Mouse (Mus musculus) monocyte, adult 5-6 weeks (primary cell): ENCODE measurements around the gene Gpld1. TPM values are rescaled to one million over a fixed set of nuclear protein-coding genes. Genes with fewer than 3 reads are reported as not detected.
"Not testable (repeated sequence)": the region's sequence is repeated elsewhere in the genome, so short reads cannot be mapped to it uniquely, and the experiment has no call there.

ENCODE experiments used
- ATAC-seq: fragments of 153-309, 156-312 bp; replicated peaks from 2 replicates; pipeline ENCODE4 v1.8.0; 2017; ENCODE audit warnings: mild to moderate bottlenecking; ENCODE audit not compliant: low TSS enrichment, insufficient number of reproducible peaks, severe bottlenecking, poor library complexity, low FRiP score
- total RNA-seq: library from RNA; stranded (forward); fragments of 200-1000, 200-491, 200-594 nt; gene quantifications from 3 replicates; pipeline ENCODE4 v1.2.3, GENCODE M21; 2017

Gene Gpld1
- total RNA-seq, 1 experiment from 2014 or later = 1.8 TPM

DNA sequence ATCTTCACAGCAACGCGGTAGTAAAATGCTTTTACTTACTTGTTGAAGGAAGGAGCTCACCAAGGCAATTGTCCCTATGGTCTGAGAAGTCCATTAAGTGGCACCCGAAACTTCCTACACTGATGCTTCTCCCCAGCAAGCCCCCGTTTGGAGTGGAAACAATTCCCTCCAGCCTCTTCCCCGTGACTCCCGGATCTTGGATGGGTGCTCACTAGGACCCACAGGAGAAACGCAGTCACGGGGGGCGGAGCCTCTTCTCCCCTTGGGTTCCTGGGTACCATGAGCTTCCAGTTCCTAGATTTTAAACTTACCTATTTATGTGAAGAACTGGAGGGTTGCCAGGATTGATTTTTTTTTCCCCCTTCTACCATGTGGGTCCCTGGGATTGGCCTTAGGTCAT, 3.5 kb upstream of the Gpld1 start:
- ATAC-seq = no peak

DNA sequence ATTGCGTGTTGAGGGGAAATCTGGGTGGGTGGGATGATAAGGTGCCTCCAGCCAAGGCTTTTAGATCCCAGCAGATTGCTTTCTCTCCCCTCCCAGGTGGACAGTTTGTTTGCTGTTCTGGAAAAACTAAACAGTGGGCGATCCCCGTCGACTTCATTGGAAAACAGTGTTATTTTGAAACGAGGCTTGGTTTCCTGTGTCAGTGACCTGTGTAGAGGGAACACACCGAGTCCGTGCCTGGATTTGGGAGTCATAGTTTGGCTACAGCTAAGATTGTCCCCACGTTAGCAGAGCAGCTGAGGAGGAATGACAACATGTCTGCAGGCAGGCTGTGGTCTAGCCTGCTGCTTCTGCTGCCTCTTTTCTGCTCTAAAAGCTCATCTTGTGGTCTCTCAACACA, 351 bp downstream of the Gpld1 start:
- no peak for ATAC-seq

DNA sequence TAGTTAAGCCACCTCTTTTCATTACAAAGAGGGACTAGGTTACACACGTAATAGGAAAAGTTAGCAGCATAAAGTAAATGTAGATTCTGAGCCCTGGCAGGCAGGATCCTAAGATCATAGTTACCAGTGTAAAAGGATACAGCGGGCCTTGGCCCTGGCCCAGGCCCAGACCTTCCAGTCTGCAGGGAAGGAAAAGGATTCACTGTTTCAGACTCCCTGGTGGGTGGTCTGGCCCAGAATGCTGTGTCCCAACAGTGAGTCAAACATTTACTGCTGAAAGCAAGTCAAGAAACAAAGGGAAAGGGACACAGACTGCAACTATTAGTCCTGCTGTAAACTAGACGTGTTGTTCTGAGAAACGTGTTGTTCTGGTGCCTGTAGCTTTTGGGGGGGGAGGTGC, 2.6 kb downstream of the Gpld1 start:
- ATAC-seq = no peak

DNA sequence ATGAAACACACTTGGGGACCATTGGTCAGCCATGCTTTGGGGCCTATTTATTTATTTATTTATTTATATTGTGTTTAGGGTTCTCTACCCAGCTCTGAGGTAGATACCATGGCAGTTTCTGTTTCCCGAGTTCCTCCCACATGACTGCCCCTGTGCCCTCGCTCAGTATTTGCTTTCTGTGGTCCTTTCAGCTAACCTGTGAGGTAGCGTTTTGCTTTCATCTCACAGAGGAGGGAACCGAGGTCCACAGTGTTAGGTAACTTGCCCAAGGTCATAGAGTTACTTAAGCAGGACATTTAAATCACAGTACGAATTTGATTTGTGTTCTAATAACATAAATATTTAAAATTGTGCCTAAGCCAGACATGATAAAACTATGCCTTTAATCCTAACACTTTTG, 4.2 kb downstream of the Gpld1 start:
- no peak for ATAC-seq

DNA sequence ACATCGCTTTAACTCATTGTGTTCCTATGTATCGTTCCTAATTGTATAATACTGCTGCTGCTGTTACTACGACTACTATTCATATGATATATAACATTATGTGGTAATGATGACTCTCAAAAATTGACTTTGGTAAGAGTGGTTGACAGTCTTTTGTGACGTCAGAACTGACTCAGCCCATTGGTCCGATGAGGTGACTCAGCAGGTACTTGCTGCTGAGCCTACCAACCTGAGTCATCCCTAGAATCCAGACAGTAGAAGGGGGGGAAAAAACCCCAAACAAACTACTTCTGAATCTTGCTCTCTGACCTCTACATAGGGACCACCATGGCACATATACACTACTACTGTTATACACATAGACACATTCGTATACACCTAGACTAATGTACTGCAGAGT, 5.9 kb downstream of the Gpld1 start:
- no peak for ATAC-seq

DNA sequence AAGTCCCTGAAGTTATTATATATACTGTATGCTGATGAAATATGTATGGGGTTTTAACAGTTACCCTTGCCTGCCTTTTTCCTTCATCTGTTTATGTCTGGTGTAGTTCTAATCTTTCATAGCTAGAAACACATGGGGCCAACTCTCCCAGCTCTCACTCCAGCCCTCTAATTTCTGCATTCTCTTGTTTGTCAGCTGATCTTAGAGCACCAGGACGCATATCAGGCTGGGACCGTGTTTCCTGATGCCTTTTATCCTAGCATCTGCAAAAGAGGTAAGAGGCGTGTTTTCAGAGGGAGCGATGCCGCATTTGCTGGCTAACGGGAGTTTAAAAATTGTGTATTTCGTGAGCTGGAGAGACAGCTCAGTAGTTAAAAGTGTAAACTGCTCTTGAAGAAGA, 9.7 kb downstream of the Gpld1 start:
- no peak for ATAC-seq

DNA sequence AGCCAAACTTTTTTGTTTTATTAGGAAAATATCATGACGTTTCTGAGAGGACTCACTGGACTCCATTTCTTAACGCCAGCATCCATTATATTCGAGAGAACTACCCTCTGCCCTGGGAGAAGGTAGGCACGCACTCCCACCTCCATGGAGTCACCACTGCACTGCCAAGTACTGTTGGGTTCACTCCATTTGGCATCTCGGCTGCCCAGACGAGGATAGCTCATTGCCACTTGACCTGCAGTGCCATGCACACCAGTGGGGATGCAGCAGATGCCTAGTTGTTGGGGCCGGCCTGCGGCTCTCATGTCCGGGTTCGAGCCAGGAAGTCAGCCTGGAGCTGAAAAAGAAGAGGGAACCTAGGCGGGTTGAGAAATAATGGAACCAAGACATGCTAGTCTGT, 12.1 kb downstream of the Gpld1 start:
- ATAC-seq = no peak

DNA sequence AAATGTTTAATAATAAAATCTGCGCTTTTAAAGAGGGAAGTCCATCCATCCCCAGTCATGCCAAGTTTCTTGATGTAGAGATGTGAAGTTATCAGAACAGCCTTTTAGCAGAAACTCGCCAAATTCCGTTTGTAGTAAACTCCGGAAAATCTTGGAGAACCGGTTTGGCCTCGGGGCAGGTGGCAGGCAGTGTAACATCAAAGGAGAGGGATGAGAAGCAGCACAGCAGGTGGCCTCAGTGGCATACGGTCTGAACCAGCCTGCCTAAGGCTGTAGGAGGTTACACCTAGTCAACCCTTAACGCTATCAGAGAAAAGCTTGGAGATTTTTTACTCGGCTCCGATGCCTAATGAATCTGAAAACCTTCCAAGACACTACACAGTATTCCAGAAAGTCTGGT, 12.5 kb downstream of the Gpld1 start:
- no peak for ATAC-seq

DNA sequence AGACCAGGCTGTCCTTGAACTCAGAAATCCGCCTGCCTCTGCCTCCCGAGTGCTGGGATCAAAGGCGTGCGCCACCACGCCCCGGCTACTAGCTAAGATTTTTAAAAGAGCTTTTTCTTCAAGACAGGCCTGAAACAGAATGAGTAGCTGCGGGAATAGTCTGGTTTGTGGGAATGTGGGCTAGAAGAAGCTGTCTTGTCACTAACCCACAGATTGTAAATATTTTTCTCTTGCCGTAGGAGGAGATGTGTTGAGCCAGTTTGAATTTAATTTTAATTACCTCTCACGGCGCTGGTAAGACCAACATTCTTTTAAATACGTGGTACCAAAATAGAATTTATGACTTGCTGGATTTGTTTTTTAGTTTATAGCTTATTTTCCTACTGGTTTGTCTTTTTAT, 15.7 kb downstream of the Gpld1 start:
- ATAC-seq = no peak

DNA sequence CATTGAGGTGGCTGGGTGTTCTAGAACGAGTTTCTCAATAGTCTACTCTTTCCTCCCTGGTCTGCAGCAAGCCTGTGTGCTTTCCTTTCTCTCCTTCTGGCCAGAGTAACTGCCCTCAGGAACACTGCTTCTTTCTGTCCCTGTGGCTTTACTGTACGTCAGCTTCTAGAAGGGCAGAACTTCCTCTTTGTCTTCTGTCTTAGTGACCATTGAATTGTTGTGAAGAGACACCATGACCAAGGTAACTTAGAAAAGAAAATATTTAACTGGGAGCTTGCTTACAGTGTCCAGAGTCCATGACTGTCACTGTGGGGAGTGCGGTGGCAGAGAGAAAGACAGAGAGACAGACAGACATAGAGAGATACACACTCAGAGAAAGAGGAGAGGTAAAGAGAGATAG, 17.1 kb downstream of the Gpld1 start:
- no peak for ATAC-seq

DNA sequence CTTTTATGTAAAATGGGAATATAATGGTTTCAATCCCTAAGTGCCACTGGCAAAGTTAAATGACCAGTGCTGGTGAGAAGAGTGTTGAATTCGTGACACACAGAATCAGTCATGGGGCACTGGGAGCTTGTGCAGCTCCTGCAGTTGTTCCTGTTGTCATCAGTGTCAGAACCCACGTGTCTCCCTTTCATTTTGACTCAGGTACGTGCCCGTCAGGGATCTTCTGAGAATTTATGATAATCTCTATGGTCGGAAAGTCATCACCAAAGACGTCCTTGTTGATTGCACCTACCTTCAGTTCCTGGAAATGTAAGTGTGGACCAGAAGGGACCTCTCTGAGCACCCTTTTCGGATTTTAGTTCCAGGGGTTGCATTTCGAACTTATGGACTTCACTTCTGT, 19.2 kb downstream of the Gpld1 start:
- ATAC-seq = no peak

DNA sequence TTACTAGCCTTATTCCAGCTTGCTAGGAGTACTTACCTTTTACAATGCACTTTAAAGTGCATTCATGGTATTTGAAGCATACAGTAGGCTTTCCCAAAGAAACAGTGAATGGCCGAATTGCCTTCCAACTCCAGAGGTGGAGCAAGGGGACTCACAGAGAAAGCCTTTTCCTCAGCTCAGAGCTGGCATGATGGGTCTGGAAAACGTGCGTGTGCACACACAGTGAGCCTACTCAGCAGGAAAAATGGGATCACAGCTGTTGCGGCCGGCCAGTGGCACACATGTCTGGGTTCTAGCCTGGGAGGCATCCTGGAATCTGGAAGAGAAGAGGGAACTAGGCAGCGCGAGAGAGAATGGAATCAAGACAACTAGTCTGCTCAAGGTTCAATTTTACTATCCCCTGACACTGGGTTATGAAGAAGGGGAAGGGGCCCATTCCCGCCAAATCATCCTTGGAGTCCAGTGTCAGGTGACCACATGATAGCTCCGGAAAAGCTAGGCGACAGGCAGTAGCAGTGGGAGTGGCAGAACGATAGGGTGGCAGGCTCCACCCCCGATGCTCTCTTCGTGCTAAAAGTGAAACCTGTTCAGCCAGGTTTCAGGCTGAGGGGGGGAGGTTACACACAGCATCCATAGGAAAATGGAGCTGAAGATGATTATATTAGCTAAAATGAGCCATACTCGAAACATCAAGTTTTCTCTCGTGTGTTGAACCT, 22.3 kb downstream of the Gpld1 start:
- no peak for ATAC-seq

DNA sequence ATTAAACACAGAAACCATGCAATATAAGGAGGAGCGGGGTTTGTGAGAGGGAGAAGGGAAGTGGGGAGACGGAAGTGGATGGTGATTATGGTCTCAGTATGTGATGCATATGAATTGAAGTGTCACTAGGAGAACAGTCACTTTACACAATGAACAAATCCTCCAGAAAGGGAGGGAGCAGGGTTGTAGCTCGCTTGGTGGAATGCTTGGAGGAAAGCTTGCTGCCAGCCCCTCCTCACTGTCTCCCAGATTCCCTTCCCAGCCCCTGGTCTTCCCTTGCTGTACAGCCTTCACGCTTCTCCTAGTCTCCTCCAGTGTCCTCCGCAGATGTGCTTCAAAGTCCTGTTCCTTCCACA, 22.9 kb downstream of the Gpld1 start:
- ATAC-seq = 0 out of 2 replicates have a peak, but pooled peaks have one; percentile 36

DNA sequence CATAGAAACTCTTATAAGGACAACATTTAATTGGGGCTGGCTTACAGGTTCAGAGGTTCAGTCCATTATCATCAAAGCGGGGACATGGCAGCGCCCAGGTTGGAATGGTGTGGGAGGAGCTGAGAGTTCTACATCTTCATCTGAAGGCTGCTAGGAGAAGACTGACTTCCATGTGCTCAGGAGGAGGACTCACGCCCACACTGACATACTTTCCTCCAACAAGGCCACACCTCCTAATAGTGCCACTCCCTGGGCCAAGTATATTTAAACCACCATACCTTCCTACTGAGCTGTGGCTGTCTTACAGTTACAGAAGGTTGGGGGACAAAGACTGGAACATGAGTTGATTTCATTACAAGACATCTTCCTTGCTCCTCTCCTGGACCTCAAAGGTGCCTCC, 28.8 kb downstream of the Gpld1 start:
- not testable (repeated sequence) for ATAC-seq

DNA sequence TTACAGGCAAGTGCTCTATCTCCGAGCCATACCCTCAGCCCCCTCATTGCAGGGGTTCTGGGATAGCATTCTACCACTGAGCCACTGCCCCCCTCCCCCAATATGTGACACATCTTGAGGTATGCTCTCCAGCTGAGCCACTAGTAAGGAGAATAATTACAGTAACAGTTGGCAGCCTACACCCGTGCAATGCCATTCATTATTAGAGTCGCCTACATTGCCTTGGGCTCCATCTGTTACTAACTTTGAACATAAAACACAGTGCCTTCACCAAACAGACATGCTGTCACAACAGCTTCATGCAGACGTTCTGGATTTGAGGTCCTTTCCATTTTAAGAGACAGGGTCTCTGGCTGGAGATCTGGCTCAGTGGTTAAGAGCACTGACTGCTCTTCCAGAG, 33.4 kb downstream of the Gpld1 start:
- no peak for ATAC-seq

DNA sequence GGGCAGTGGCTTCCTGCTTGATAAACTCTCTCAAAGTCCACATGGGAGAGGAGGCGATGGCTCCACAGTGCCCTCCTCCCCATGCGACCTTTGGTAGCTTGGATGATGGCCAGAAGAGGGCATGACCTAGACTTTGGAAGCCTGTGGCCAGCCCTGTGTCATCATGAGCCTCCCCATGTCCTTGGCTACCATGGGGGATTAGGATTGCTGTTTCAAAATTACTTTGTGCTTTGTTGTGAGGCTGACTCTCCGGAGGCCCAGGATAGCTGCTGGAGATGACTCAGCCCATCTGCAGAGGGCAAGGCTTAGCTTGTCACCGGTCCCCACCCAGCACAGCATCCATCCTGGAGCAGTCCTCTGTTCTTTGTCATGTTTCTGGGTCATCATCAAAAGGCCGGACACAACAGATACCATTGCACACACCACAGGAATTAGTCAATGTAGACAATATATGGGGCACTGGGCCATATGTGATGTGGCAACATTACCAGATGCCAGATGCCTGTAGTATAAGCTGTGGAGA, 34.9 kb downstream of the Gpld1 start:
- no peak for ATAC-seq

DNA sequence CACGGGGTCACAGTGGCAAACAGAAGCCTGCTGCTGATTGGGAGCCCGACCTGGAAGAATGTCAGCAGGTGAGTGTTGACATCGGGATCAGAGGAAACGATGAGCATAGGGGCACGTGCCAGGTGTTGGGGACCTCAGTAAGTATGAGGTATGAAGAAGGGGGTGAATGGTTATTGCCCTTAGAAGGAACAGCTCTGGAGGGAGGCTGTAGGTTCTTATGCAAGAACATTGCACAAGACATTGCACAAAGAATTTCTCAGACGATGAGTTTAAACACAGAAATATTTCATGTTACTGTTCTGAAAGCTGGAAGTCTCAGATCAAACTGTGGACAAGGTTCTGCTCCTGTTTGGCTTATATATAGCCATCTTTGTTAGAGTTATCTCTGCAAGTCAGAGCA, 38.1 kb downstream of the Gpld1 start:
- no peak for ATAC-seq

DNA sequence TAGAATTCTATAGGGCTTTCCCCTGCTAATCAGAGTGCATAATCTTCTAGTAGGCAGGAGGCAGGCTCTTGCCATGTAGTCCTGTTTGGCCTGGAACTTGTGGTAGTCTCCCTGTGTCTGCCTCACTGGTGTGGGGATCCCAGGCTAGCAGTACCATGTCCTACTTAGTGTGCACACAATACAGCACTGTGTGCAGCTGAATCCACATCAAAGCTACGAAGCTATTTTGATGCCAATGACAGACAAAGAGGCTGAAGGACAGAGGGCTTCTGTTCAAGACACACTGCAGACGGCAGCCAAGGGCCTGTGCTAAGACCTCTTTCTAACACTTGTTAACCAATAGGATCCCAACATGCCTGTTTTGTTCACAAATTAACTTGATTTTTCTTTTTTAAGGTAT, 42.5 kb downstream of the Gpld1 start:
- ATAC-seq = no peak

DNA sequence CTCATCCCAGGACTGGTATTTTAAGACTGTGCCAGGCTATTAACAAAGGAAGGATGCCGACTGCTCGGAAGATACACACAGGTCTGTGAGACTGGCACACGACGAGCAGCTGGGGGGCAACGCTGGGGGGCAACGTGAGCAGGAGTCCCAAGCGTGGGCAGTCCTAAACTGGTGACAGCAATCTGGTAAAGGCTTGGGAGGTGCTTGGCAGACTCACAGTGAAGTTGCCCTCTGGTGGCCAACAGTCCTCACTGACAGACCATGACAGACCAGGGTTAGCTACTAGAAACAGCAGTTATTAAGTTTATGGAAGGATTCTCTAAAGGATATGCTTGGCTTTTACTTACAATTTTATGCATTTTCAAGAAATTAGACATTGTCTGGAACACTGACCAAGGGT, 45.4 kb downstream of the Gpld1 start:
- ATAC-seq = no peak

DNA sequence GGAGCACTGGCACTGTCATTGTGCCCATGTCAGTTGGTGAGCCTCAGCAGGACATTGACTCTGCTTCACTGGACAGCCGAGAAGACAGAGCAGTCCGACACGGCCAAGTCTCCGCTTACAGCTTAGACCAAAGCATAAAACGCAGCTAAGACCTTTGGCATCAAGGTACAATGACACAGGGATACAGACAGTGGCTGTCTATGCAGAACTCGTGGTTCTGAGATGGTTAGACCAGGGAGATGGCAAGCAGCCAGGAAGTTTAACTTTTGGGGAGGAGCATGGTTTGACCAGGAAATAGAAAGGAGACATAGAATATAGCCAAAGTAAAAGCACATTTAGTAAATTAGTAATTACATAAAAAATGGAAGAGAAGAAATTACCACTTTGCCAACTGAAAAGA, 46.1 kb downstream of the Gpld1 start:
- no peak for ATAC-seq

DNA sequence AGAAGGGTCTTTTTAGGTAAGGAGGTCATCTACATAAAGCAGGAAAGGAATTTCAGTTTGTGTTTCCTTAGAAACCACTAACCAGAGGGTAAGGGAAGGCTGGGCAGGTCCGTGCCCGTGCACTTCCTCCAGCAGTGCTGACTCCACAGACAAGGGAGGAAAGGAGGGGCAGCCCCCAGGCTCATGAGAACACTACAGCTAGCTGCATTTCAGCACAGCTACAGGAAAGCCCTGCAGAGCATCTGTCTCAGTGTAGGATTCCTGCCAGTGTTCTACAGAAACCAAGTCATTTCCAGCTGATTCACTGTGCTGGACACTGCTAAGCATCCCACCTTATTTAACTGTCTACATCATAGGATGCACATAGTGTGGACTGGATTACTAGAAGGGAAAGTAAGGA, 50.2 kb downstream of the Gpld1 start:
- ATAC-seq = no peak
